In genomic region chr2:54264773-54265452, GRCm38 (mm10) we compare ENCODE assay signal across 17 mouse cellular contexts.
DNase-seq lines count a peak whose midpoint lies in the region; ATAC-seq lines count a peak whose summit lies in the region.
"Had no signal": no experiment of that assay in that cellular context is flagged by ENCODE, and none has a peak within 500 bp of the region (broad histone marks: within the 10 kb centered on the region; RNA-seq: fewer than 3 reads in every experiment).

No protein-coding gene starts in this region.

- intact Hi-C loops in heart, postnatal 36 days (cut with DNase I), result no loop called here

- WGBS in neural tube, embryonic 11.5 days, result 68% methylated on average over 4 of the region's 4 CpGs
- WGBS in forebrain, embryonic 14.5 days, result 8% methylated on average over 4 of the region's 4 CpGs

- H3K4me2 ChIP-seq in neural tube, embryonic 11.5 days (ENCODE audit: low read depth), result no peak overlapping the region
- H3K4me2 ChIP-seq in forebrain, embryonic 14.5 days (ENCODE audit: low read length), result no peak overlapping the region
- H3K4me2 ChIP-seq: embryonic facial prominence, embryonic 13.5 days; heart, embryonic 15.5 days; kidney, embryonic 15.5 days; liver, embryonic 12.5 days had no signal

- H3K4me1 ChIP-seq in neural tube, embryonic 11.5 days (ENCODE audit: control insufficient read depth, insufficient read depth, low read length), result no peaks in the 10 kb centered on the region
- H3K4me1 ChIP-seq in forebrain, embryonic 14.5 days (ENCODE audit: control insufficient read depth, insufficient read depth, low read length), result peaks cover 6% of the 10 kb centered on the region; the same call in 1 of the 2 replicates
- H3K4me1 ChIP-seq: embryonic facial prominence, embryonic 13.5 days; heart, embryonic 15.5 days; kidney, embryonic 15.5 days; liver, embryonic 12.5 days had no signal

- H3K4me3 ChIP-seq in neural tube, embryonic 11.5 days (ENCODE audit: low read depth, low read length), result no peak overlapping the region
- H3K4me3 ChIP-seq in forebrain, embryonic 14.5 days (ENCODE audit: low read depth, low read length), result no peak overlapping the region
- H3K4me3 ChIP-seq: embryonic facial prominence, embryonic 13.5 days; heart, embryonic 15.5 days; kidney, embryonic 15.5 days; layer of hippocampus, adult 2 months; liver, embryonic 12.5 days had no signal

- ATAC-seq in neural tube, embryonic 11.5 days (ENCODE audit: insufficient read depth, low FRiP score, low TSS enrichment), result peak; percentile 80
- ATAC-seq in forebrain, embryonic 14.5 days, result peak; percentile 98
- no peak for ATAC-seq in megakaryocyte-erythroid progenitor cell, adult 5-6 weeks (replicated peaks; ENCODE audit: low FRiP score, low TSS enrichment, poor library complexity, severe bottlenecking)
- ATAC-seq: inflammation-experienced regulatory T-cells, adult 6 months; liver, embryonic 12.5 days had no signal

- no peak overlapping the region for H3K27ac ChIP-seq in neural tube, embryonic 11.5 days (ENCODE audit: low read depth, low read length)
- no peak overlapping the region for H3K27ac ChIP-seq in forebrain, embryonic 14.5 days (ENCODE audit: low read depth, low read length)
- H3K27ac ChIP-seq: embryonic facial prominence, embryonic 13.5 days; heart, embryonic 15.5 days; kidney, embryonic 15.5 days; layer of hippocampus, adult 2 months; liver, embryonic 12.5 days had no signal

- H3K9me3 ChIP-seq in neural tube, embryonic 11.5 days (ENCODE audit: control insufficient read depth, low read length), result no peaks in the 10 kb centered on the region
- H3K9me3 ChIP-seq in forebrain, embryonic 14.5 days (replicated peaks; ENCODE audit: control insufficient read depth, low read length), result peaks cover 3% of the 10 kb centered on the region; the same call in 1 of the 2 replicates
- H3K9me3 ChIP-seq: heart, embryonic 15.5 days; kidney, embryonic 15.5 days; liver, embryonic 12.5 days had no signal

- H3K9ac ChIP-seq in neural tube, embryonic 11.5 days (ENCODE audit: low read length), result no peak overlapping the region
- no peak overlapping the region for H3K9ac ChIP-seq in forebrain, embryonic 14.5 days (ENCODE audit: low read length)
- H3K9ac ChIP-seq: embryonic facial prominence, embryonic 13.5 days; heart, embryonic 15.5 days; kidney, embryonic 15.5 days; liver, embryonic 12.5 days had no signal

- DNase-seq in neural tube, embryonic 11.5 days (ENCODE audit: low spot score), result peak; percentile 12
- no peak for DNase-seq in neural tube, embryonic 10.5 days (ENCODE audit: extremely low spot score, low spot score)
- DNase-seq in forebrain, embryonic 14.5 days (ENCODE audit: low spot score), result peak; percentile 84
- peak; percentile 8 for DNase-seq in mesoderm, embryonic 11.5 days (ENCODE audit: low read depth, low spot score)
- DNase-seq in retina, postnatal 1 day, result peak; percentile 45
- DNase-seq in lung, postnatal 36 days, result no peak
- no peak for DNase-seq in heart, postnatal 36 days
- DNase-seq: cerebellum, adult 18-20 months; gastrocnemius, postnatal 36 days; right cerebral cortex, postnatal 4 days had no signal

- H3K36me3 ChIP-seq in neural tube, embryonic 11.5 days (ENCODE audit: control insufficient read depth, insufficient read depth, low read length), result no peaks in the 10 kb centered on the region
- no peaks in the 10 kb centered on the region for H3K36me3 ChIP-seq in forebrain, embryonic 14.5 days (ENCODE audit: control insufficient read depth, insufficient read depth, low read length)
- H3K36me3 ChIP-seq: embryonic facial prominence, embryonic 13.5 days; heart, embryonic 15.5 days; kidney, embryonic 15.5 days; liver, embryonic 12.5 days had no signal

- H3K27me3 ChIP-seq in neural tube, embryonic 11.5 days (ENCODE audit: control insufficient read depth, insufficient read depth, low read length), result no peaks in the 10 kb centered on the region
- H3K27me3 ChIP-seq in forebrain, embryonic 14.5 days (replicated peaks; ENCODE audit: control insufficient read depth, insufficient read depth, low read length), result no peaks in the 10 kb centered on the region
- H3K27me3 ChIP-seq: embryonic facial prominence, embryonic 13.5 days; heart, embryonic 15.5 days; kidney, embryonic 15.5 days; liver, embryonic 12.5 days had no signal

Comparison
In these comparisons a context has a peak if more than half of its experiments do, and no peak if none do; other contexts are left out.
1. DNase-seq: peak in neural tube, embryonic 11.5 days (single experiment), forebrain, embryonic 14.5 days (single experiment), mesoderm, embryonic 11.5 days (single experiment) and retina, postnatal 1 day (single experiment); none in neural tube, embryonic 10.5 days (single experiment), lung, postnatal 36 days (single experiment) and heart, postnatal 36 days (0 of 2).